Mouse (Mus musculus): ENCODE data around the gene Cinp. TPM values are rescaled to one million over a fixed set of nuclear protein-coding genes. Genes with fewer than 3 reads are reported as not detected.

Cinp gene
- polyA plus RNA-seq, 1 experiment from 2014 or later, result 155 TPM

GRCm38 (mm10) chr12:110835182-110835581 is 53.8 kb downstream of the Cinp start:
- 91% methylated on average over 3 of the region's 3 CpGs for WGBS
- Histone ChIP-seq H3K36me3 (ENCODE audit: control insufficient read depth, insufficient read depth, low read length) (no peaks in the 10 kb centered on the region), H3K4me3 (ENCODE audit: low read depth, low read length) (no peak overlapping the region), H3K9me3 (ENCODE audit: control insufficient read depth, low read length) (no peaks in the 10 kb centered on the region), H3K27ac (ENCODE audit: low read depth, low read length) (no peak overlapping the region), H3K4me2 (no peak overlapping the region), H3K4me1 (replicated peaks; ENCODE audit: control insufficient read depth, insufficient read depth, low read length) (no peaks in the 10 kb centered on the region), H3K9ac (ENCODE audit: low read depth, low read length) (no peak overlapping the region), H3K27me3 (replicated peaks; ENCODE audit: control insufficient read depth, insufficient read depth, low read length) (0 out of 2 replicates have a peak, but pooled peaks cover 2% of the 10 kb centered on the region)
- ATAC-seq (replicated peaks; ENCODE audit: low FRiP score), result no peak
- DNase-seq (ENCODE audit: low spot score), result no peak

GRCm38 (mm10) chr12:110830293-110831024 is 58.5 kb downstream of the Cinp start:
- WGBS, result 83% methylated on average over 9 of the region's 11 CpGs

GRCm38 (mm10) chr12:110828908-110829307 is 60.0 kb downstream of the Cinp start:
- no peak for ATAC-seq (replicated peaks; ENCODE audit: low FRiP score)
- Histone ChIP-seq H3K4me1 (replicated peaks; ENCODE audit: control insufficient read depth, insufficient read depth, low read length) (no peaks in the 10 kb centered on the region), H3K4me3 (ENCODE audit: low read depth, low read length) (no peak overlapping the region), H3K36me3 (ENCODE audit: control insufficient read depth, insufficient read depth, low read length) (no peaks in the 10 kb centered on the region), H3K4me2 (no peak overlapping the region), H3K27me3 (replicated peaks; ENCODE audit: control insufficient read depth, insufficient read depth, low read length) (no peaks in the 10 kb centered on the region), H3K27ac (ENCODE audit: low read depth, low read length) (no peak overlapping the region), H3K9me3 (ENCODE audit: control insufficient read depth, low read length) (no peaks in the 10 kb centered on the region), H3K9ac (ENCODE audit: low read depth, low read length) (no peak overlapping the region)
- 89% methylated on average over 4 of the region's 4 CpGs for WGBS
- DNase-seq (ENCODE audit: low spot score), result no peak

More at GRCm38 (mm10) chr12:110830293-110831024, 58.5 kb downstream of the Cinp start:
- Histone ChIP-seq H3K4me3 (ENCODE audit: low read depth, low read length) (no peak overlapping the region), H3K4me1 (replicated peaks; ENCODE audit: control insufficient read depth, insufficient read depth, low read length) (no peaks in the 10 kb centered on the region), H3K27ac (ENCODE audit: low read depth, low read length) (no peak overlapping the region), H3K9me3 (ENCODE audit: control insufficient read depth, low read length) (no peaks in the 10 kb centered on the region), H3K27me3 (replicated peaks; ENCODE audit: control insufficient read depth, insufficient read depth, low read length) (0 out of 2 replicates have a peak, but pooled peaks cover 2% of the 10 kb centered on the region), H3K36me3 (ENCODE audit: control insufficient read depth, insufficient read depth, low read length) (no peaks in the 10 kb centered on the region), H3K9ac (ENCODE audit: low read depth, low read length) (no peak overlapping the region), H3K4me2 (no peak overlapping the region)
- ATAC-seq (replicated peaks; ENCODE audit: low FRiP score) (no peak; the same call in 1 of the 2 replicates), DNase-seq (ENCODE audit: low spot score) (no peak)

Other genes starting within 250 kb of the Cinp start
- gene 1700001K19Rik, start 206.5 kb downstream of the Cinp start, polyA plus RNA-seq (2014; fragmentation: Nextera tagmentation; extraction: Ambion mirVana), result not detected in 2 replicates
- gene Hsp90aa1, start 186.4 kb downstream of the Cinp start, polyA plus RNA-seq (2014; fragmentation: Nextera tagmentation; extraction: Ambion mirVana), result 1,759 and 1,828 TPM in 2 replicates
- gene Wdr20, start 151.2 kb downstream of the Cinp start, polyA plus RNA-seq (2014; fragmentation: Nextera tagmentation; extraction: Ambion mirVana), result 17.7 and 18.2 TPM in 2 replicates
- 1.3 and 2.1 TPM in 2 replicates for gene Mok, start 48.2 kb downstream of the Cinp start, polyA plus RNA-seq (2014; fragmentation: Nextera tagmentation; extraction: Ambion mirVana)
- gene Zfp839, start 38.9 kb downstream of the Cinp start, polyA plus RNA-seq (2014; fragmentation: Nextera tagmentation; extraction: Ambion mirVana), result 3.3 and 3.8 TPM in 2 replicates
- 4.4 and 4.7 TPM in 2 replicates for gene Tecpr2, start 119 bp upstream of the Cinp start, polyA plus RNA-seq (2014; fragmentation: Nextera tagmentation; extraction: Ambion mirVana)
- 32.9 and 33.3 TPM in 2 replicates for gene Ankrd9, start 89.9 kb upstream of the Cinp start, polyA plus RNA-seq (2014; fragmentation: Nextera tagmentation; extraction: Ambion mirVana)
- 17.4 and 18.2 TPM in 2 replicates for gene Rcor1, start 150.2 kb upstream of the Cinp start, polyA plus RNA-seq (2014; fragmentation: Nextera tagmentation; extraction: Ambion mirVana)

All from liver, embryonic 11.5 days (tissue).